Mouse (Mus musculus) midbrain, embryonic 13.5 days (tissue): ENCODE measurements around the gene F2rl3. TPM values are rescaled to one million over a fixed set of nuclear protein-coding genes. Genes with fewer than 3 reads are reported as not detected.

ENCODE experiments used
- ATAC-seq: fragments of 200-750 bp; cut with Nextera tagmentation; 2 replicates; pipeline ENCODE4 v1.8.0; 2017; ENCODE audit warnings: mild to moderate bottlenecking, moderate TSS enrichment, moderate library complexity
- H3K27ac ChIP-seq: fragments of 300-500 bp; sonication (generic); 2 replicates; pipeline ENCODE4 v1.5.1; 2015; ENCODE audit warnings: inconsistent platforms, mild to moderate bottlenecking, moderate library complexity
- H3K27me3 ChIP-seq: fragments of 300-500 bp; sonication (generic); 2 replicates; pipeline ENCODE4 v1.6.1; 2015; ENCODE audit warnings: mild to moderate bottlenecking, inconsistent platforms
- H3K36me3 ChIP-seq: fragments of 300-500 bp; sonication (generic); 2 replicates; pipeline ENCODE4 v1.6.1; 2015; ENCODE audit warnings: mild to moderate bottlenecking, inconsistent platforms
- H3K4me1 ChIP-seq: fragments of 300-500 bp; sonication (generic); replicated peaks from 2 replicates; pipeline ENCODE4 v1.6.1; 2015; ENCODE audit warnings: inconsistent platforms
- H3K4me2 ChIP-seq: fragments of 300-500 bp; sonication (generic); replicated peaks from 2 replicates; pipeline ENCODE4 v1.6.1; 2015; ENCODE audit warnings: moderate library complexity, mild to moderate bottlenecking, inconsistent platforms
- H3K4me3 ChIP-seq: fragments of 300-500 bp; sonication (generic); replicated peaks from 2 replicates; pipeline ENCODE4 v1.5.1; 2015; ENCODE audit warnings: mild to moderate bottlenecking, inconsistent platforms
- H3K9ac ChIP-seq: fragments of 300-500 bp; sonication (generic); replicated peaks from 2 replicates; pipeline ENCODE4 v1.6.1; 2015; ENCODE audit warnings: mild to moderate bottlenecking, inconsistent platforms
- H3K9me3 ChIP-seq: fragments of 300-500 bp; sonication (generic); 2 replicates; pipeline ENCODE4 v1.6.1; 2016; ENCODE audit warnings: mild to moderate bottlenecking, inconsistent platforms
- WGBS: fragments of 180-500 bp; shearing (Covaris S2); methylation state at CpG from one replicate; pipeline ENCODE4 v1.1.7; 2015; 5-methylcytosine and 5-hydroxymethylcytosine counted together
- polyA plus RNA-seq: library from polyadenylated mRNA; unstranded; fragments of >200 nt; fragmentation: Nextera tagmentation; extraction: Ambion mirVana; gene quantifications from 2 replicates; pipeline ENCODE4 v1.2.1, GENCODE M21; 2015

F2rl3 gene
- polyA plus RNA-seq = 0.30 and 0.40 TPM in 2 replicates

- Histone ChIP-seq H3K4me2 (no peak within 1 kb of the TSS), H3K4me3 (no peak within 1 kb of the TSS), H3K4me1 (no peaks in the 10 kb centered on the region), H3K9me3 (no peaks in the 10 kb centered on the region), H3K36me3 (peaks cover 38% of the 10 kb centered on the region), H3K27ac (no peak within 1 kb of the TSS), H3K27me3 (peaks cover 17% of the 10 kb centered on the region; the same call in 1 of the 2 replicates), H3K9ac (no peak within 1 kb of the TSS)
- 88% methylated on average over 7 of the region's 7 CpGs for WGBS
- no peak for ATAC-seq
These were observed at the start of gene F2rl3 for GRCm38 (mm10) chr8:72761322-72762051. Gene F2rl3, plus strand, starts transcription at chr8:72761880.

- 42% methylated on average over 6 of the region's 6 CpGs for WGBS
These were observed 49.1 kb upstream of the F2rl3 start for GRCm38 (mm10) chr8:72712569-72712968.

GRCm38 (mm10) chr8:72716594-72716993 lies 45.1 kb upstream of the F2rl3 start:
- H3K27ac ChIP-seq = no peak overlapping the region
- 87% methylated on average over 5 of the region's 5 CpGs for WGBS
- no peaks in the 10 kb centered on the region for H3K9me3 ChIP-seq
- H3K4me2 ChIP-seq = no peak overlapping the region
- H3K4me3 ChIP-seq = no peak overlapping the region
- H3K36me3 ChIP-seq = no peaks in the 10 kb centered on the region
- no peak for ATAC-seq
- no peak overlapping the region for H3K9ac ChIP-seq
- no peaks in the 10 kb centered on the region for H3K27me3 ChIP-seq
- no peaks in the 10 kb centered on the region for H3K4me1 ChIP-seq

More at GRCm38 (mm10) chr8:72712569-72712968, 49.1 kb upstream of the F2rl3 start:
- no peak overlapping the region for H3K9ac ChIP-seq
- H3K36me3 ChIP-seq = no peaks in the 10 kb centered on the region
- no peaks in the 10 kb centered on the region for H3K4me1 ChIP-seq
- H3K4me2 ChIP-seq = no peak overlapping the region
- H3K4me3 ChIP-seq = no peak overlapping the region
- 0 out of 2 replicates have a peak, but pooled peaks have one; percentile 24 for ATAC-seq
- H3K9me3 ChIP-seq = no peaks in the 10 kb centered on the region
- H3K27ac ChIP-seq = no peak overlapping the region
- H3K27me3 ChIP-seq = no peaks in the 10 kb centered on the region

GRCm38 (mm10) chr8:72720541-72720940 lies 41.1 kb upstream of the F2rl3 start:
- no peak overlapping the region for H3K4me2 ChIP-seq
- H3K27me3 ChIP-seq = no peaks in the 10 kb centered on the region
- H3K4me3 ChIP-seq = no peak overlapping the region
- H3K4me1 ChIP-seq = peaks cover 12% of the 10 kb centered on the region
- ATAC-seq = no peak
- WGBS = 38% methylated on average over 1 of the region's 1 CpGs
- H3K36me3 ChIP-seq = peaks cover 10% of the 10 kb centered on the region
- H3K27ac ChIP-seq = no peak overlapping the region
- H3K9ac ChIP-seq = no peak overlapping the region
- no peaks in the 10 kb centered on the region for H3K9me3 ChIP-seq

GRCm38 (mm10) chr8:72722769-72723650 lies 38.7 kb upstream of the F2rl3 start, which contains the start of gene Sin3b:
Gene Sin3b, plus strand, starts transcription at chr8:72723285.
- 14% methylated on average over 55 of the region's 56 CpGs for WGBS
- ATAC-seq = peak; percentile 99
- H3K4me1 ChIP-seq = peaks cover 13% of the 10 kb centered on the region
- peak within 1 kb of the TSS; percentile 98 for H3K4me2 ChIP-seq
- peaks cover 34% of the 10 kb centered on the region for H3K36me3 ChIP-seq
- peak within 1 kb of the TSS; percentile 92 for H3K4me3 ChIP-seq
- peak within 1 kb of the TSS; percentile 95 for H3K9ac ChIP-seq
- H3K27ac ChIP-seq = peak within 1 kb of the TSS; percentile 67
- H3K9me3 ChIP-seq = no peaks in the 10 kb centered on the region
- H3K27me3 ChIP-seq = no peaks in the 10 kb centered on the region

GRCm38 (mm10) chr8:72723651-72724001 lies 38.1 kb upstream of the F2rl3 start:
- Histone ChIP-seq H3K27ac (peak overlapping the region; percentile 67; the same call in 1 of the 2 replicates), H3K9me3 (no peaks in the 10 kb centered on the region), H3K4me2 (peak overlapping the region; percentile 98), H3K9ac (peak overlapping the region; percentile 95), H3K4me1 (peaks cover 17% of the 10 kb centered on the region), H3K4me3 (peak overlapping the region; percentile 92), H3K27me3 (no peaks in the 10 kb centered on the region), H3K36me3 (peaks cover 41% of the 10 kb centered on the region)
- peak; percentile 46 for ATAC-seq
- WGBS = under 1% methylated on average over 30 of the region's 30 CpGs

GRCm38 (mm10) chr8:72728636-72729035 lies 33.0 kb upstream of the F2rl3 start:
- H3K4me3 ChIP-seq = no peak overlapping the region
- peaks cover 88% of the 10 kb centered on the region for H3K36me3 ChIP-seq
- no peaks in the 10 kb centered on the region for H3K27me3 ChIP-seq
- H3K4me1 ChIP-seq = peaks cover 21% of the 10 kb centered on the region
- H3K9me3 ChIP-seq = no peaks in the 10 kb centered on the region
- no peak overlapping the region for H3K4me2 ChIP-seq
- no peak overlapping the region for H3K9ac ChIP-seq
- 75% methylated on average over 1 of the region's 1 CpGs for WGBS
- no peak overlapping the region for H3K27ac ChIP-seq
- ATAC-seq = peak; percentile 57; the same call in 1 of the 2 replicates

- peaks cover 99% of the 10 kb centered on the region for H3K36me3 ChIP-seq
- H3K9me3 ChIP-seq = no peaks in the 10 kb centered on the region
- 89% methylated on average over 5 of the region's 5 CpGs for WGBS
- H3K27me3 ChIP-seq = no peaks in the 10 kb centered on the region
- H3K9ac ChIP-seq = no peak overlapping the region
- no peak overlapping the region for H3K27ac ChIP-seq
- H3K4me3 ChIP-seq = no peak overlapping the region
- ATAC-seq = no peak
- H3K4me2 ChIP-seq = no peak overlapping the region
- H3K4me1 ChIP-seq = no peaks in the 10 kb centered on the region
These were observed 26.7 kb upstream of the F2rl3 start for GRCm38 (mm10) chr8:72735001-72735400.

- Histone ChIP-seq H3K9me3 (no peaks in the 10 kb centered on the region), H3K4me2 (no peak overlapping the region), H3K9ac (no peak overlapping the region), H3K27me3 (no peaks in the 10 kb centered on the region), H3K36me3 (peaks cover 97% of the 10 kb centered on the region), H3K4me3 (no peak overlapping the region), H3K4me1 (no peaks in the 10 kb centered on the region), H3K27ac (no peak overlapping the region)
- no peak for ATAC-seq
These were observed 24.8 kb upstream of the F2rl3 start for GRCm38 (mm10) chr8:72736868-72737267.

- Histone ChIP-seq H3K36me3 (peaks cover 99% of the 10 kb centered on the region), H3K27me3 (no peaks in the 10 kb centered on the region), H3K4me3 (no peak overlapping the region), H3K9me3 (no peaks in the 10 kb centered on the region), H3K4me1 (no peaks in the 10 kb centered on the region), H3K27ac (no peak overlapping the region), H3K4me2 (no peak overlapping the region), H3K9ac (no peak overlapping the region)
- ATAC-seq = peak; percentile 55
- 54% methylated on average over 5 of the region's 5 CpGs for WGBS
These were observed 15.6 kb upstream of the F2rl3 start for GRCm38 (mm10) chr8:72746061-72746460.

GRCm38 (mm10) chr8:72749846-72750245 lies 11.8 kb upstream of the F2rl3 start:
- Histone ChIP-seq H3K27me3 (no peaks in the 10 kb centered on the region), H3K9ac (no peak overlapping the region), H3K27ac (no peak overlapping the region), H3K4me3 (no peak overlapping the region), H3K9me3 (no peaks in the 10 kb centered on the region), H3K4me2 (no peak overlapping the region), H3K36me3 (peaks cover 99% of the 10 kb centered on the region), H3K4me1 (no peaks in the 10 kb centered on the region)
- 93% methylated on average over 26 of the region's 26 CpGs for WGBS
- no peak for ATAC-seq

- H3K9me3 ChIP-seq = no peaks in the 10 kb centered on the region
- peaks cover 96% of the 10 kb centered on the region for H3K36me3 ChIP-seq
- ATAC-seq = no peak
- H3K4me1 ChIP-seq = no peaks in the 10 kb centered on the region
- H3K4me3 ChIP-seq = no peak overlapping the region
- no peak overlapping the region for H3K27ac ChIP-seq
- no peak overlapping the region for H3K9ac ChIP-seq
- 97% methylated on average over 6 of the region's 6 CpGs for WGBS
- no peak overlapping the region for H3K4me2 ChIP-seq
- H3K27me3 ChIP-seq = no peaks in the 10 kb centered on the region
These were observed 11.4 kb upstream of the F2rl3 start for GRCm38 (mm10) chr8:72750266-72750665.
